Mouse (Mus musculus) limb, embryonic 13.5 days (tissue): ENCODE results near the gene Rab29. TPM values are rescaled to one million over a fixed set of nuclear protein-coding genes. Genes with fewer than 3 reads are reported as not detected.

Experiments
- ATAC-seq: fragments of 200-750 bp; cut with Nextera tagmentation; 2 replicates; pipeline ENCODE4 v1.8.0; 2017; ENCODE audit warnings: low read depth, moderate number of reproducible peaks, moderate TSS enrichment; ENCODE audit not compliant: low FRiP score
- H3K27ac ChIP-seq: fragments of 300-500 bp; sonication (generic); 2 replicates; pipeline ENCODE4 v1.5.1; 2015; ENCODE audit warnings: inconsistent platforms, mild to moderate bottlenecking, moderate library complexity
- H3K27me3 ChIP-seq: fragments of 300-500 bp; sonication (generic); 2 replicates; pipeline ENCODE4 v1.6.1; 2015; ENCODE audit warnings: mild to moderate bottlenecking, inconsistent platforms
- H3K36me3 ChIP-seq: fragments of 300-500 bp; sonication (generic); 2 replicates; pipeline ENCODE4 v1.6.1; 2015; ENCODE audit warnings: inconsistent platforms, mild to moderate bottlenecking, moderate library complexity
- H3K4me1 ChIP-seq: fragments of 300-500 bp; sonication (generic); 2 replicates; pipeline ENCODE4 v1.6.1; 2015; ENCODE audit warnings: inconsistent platforms
- H3K4me2 ChIP-seq: fragments of 300-500 bp; sonication (generic); replicated peaks from 2 replicates; pipeline ENCODE4 v1.6.1; 2015; ENCODE audit warnings: inconsistent platforms, mild to moderate bottlenecking, moderate library complexity
- H3K4me3 ChIP-seq: fragments of 300-500 bp; sonication (generic); 2 replicates; pipeline ENCODE4 v1.5.1; 2015; ENCODE audit warnings: moderate library complexity, mild to moderate bottlenecking, inconsistent platforms
- H3K9ac ChIP-seq: fragments of 300-500 bp; sonication (generic); 2 replicates; pipeline ENCODE4 v1.6.1; 2015; ENCODE audit warnings: mild to moderate bottlenecking, inconsistent platforms
- H3K9me3 ChIP-seq: fragments of 300-500 bp; sonication (generic); 2 replicates; pipeline ENCODE4 v1.6.1; 2016; ENCODE audit warnings: inconsistent platforms
- WGBS: fragments of 180-500 bp; shearing (Covaris S2); methylation state at CpG from one replicate; pipeline ENCODE4 v1.1.7; 2015; 5-methylcytosine and 5-hydroxymethylcytosine counted together
- polyA plus RNA-seq: library from polyadenylated mRNA; unstranded; fragments of >200 nt; fragmentation: Nextera tagmentation; extraction: Ambion mirVana; gene quantifications from 2 replicates; pipeline ENCODE4 v1.2.1, GENCODE M21; 2015

Gene Rab29
- polyA plus RNA-seq, 1 experiment from 2014 or later = 21.9 TPM

DNA sequence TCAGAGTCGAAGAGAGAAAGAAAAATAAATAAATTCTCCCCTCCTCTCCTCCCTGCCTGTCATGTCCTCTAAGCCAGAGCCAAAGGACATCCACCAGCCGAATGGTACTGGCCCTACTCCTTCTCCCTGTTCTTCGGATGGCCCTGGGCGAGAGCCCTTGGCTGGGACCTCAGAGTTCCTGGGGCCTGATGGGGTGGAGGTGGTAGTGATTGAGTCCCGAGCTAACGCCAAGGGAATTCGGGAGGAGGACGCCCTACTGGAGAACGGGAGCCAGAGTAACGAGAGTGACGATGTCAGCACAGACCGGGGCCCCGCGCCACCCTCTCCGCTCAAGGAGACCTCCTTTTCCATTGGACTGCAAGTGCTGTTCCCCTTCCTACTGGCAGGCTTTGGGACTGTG lies 36.5 kb upstream of the Rab29 start:
- no peak for ATAC-seq
- Histone ChIP-seq H3K27ac (no peak overlapping the region), H3K9ac (peak overlapping the region; percentile 51; the same call in 1 of the 2 replicates), H3K9me3 (no peaks in the 10 kb centered on the region), H3K4me3 (no peak overlapping the region), H3K36me3 (peaks cover 52% of the 10 kb centered on the region), H3K27me3 (no peaks in the 10 kb centered on the region), H3K4me1 (peaks cover 54% of the 10 kb centered on the region), H3K4me2 (0 out of 2 replicates have a peak overlapping the region, but pooled peaks have one; percentile 0)
- 87% methylated on average over 15 of the region's 15 CpGs for WGBS

GRCm38 (mm10) chr1:131830971-131831641 lies 35.9 kb upstream of the Rab29 start:
- Histone ChIP-seq H3K27ac (no peak overlapping the region), H3K9ac (peak overlapping the region; percentile 51), H3K36me3 (peaks cover 57% of the 10 kb centered on the region), H3K4me2 (0 out of 2 replicates have a peak overlapping the region, but pooled peaks have one; percentile 11), H3K27me3 (no peaks in the 10 kb centered on the region), H3K4me1 (peaks cover 54% of the 10 kb centered on the region), H3K9me3 (no peaks in the 10 kb centered on the region), H3K4me3 (no peak overlapping the region)
- ATAC-seq = no peak
- 80% methylated on average over 8 of the region's 8 CpGs for WGBS

- H3K4me2 ChIP-seq = no peak overlapping the region
- H3K9ac ChIP-seq = no peak overlapping the region
- H3K4me3 ChIP-seq = no peak overlapping the region
- H3K36me3 ChIP-seq = peaks cover 76% of the 10 kb centered on the region
- no peaks in the 10 kb centered on the region for H3K27me3 ChIP-seq
- peaks cover 16% of the 10 kb centered on the region for H3K4me1 ChIP-seq
- H3K27ac ChIP-seq = no peak overlapping the region
- ATAC-seq = no peak
- no peaks in the 10 kb centered on the region for H3K9me3 ChIP-seq
- 86% methylated on average over 3 of the region's 3 CpGs for WGBS
These were observed 30.0 kb upstream of the Rab29 start for GRCm38 (mm10) chr1:131837035-131837434.

DNA sequence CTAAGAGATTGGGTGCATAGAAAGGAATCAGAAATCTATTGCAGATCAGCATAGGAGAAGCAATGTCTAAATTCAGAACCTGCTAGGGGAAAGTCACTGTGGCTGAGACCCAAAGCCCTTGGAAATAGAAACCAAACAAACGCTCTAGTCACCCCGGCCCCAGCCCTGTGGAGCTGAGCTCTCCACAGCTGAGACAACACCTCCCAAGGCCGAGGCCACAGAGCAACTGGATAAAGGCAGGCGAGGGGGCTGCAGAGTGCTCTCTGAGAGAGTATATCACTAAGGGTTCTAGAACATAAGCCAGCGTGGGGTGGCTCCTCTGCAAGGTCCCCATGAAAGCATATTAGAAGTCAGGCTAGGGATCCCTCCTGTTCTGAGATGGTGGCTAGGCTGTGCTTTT lies 28.5 kb upstream of the Rab29 start:
- H3K27me3 ChIP-seq = no peaks in the 10 kb centered on the region
- H3K9ac ChIP-seq = no peak overlapping the region
- ATAC-seq = no peak
- H3K4me1 ChIP-seq = peaks cover 5% of the 10 kb centered on the region; the same call in 1 of the 2 replicates
- H3K27ac ChIP-seq = no peak overlapping the region
- H3K9me3 ChIP-seq = no peaks in the 10 kb centered on the region
- 80% methylated on average over 5 of the region's 5 CpGs for WGBS
- H3K4me2 ChIP-seq = no peak overlapping the region
- H3K4me3 ChIP-seq = no peak overlapping the region
- H3K36me3 ChIP-seq = peaks cover 76% of the 10 kb centered on the region

GRCm38 (mm10) chr1:131839279-131839678 lies 27.7 kb upstream of the Rab29 start:
- Histone ChIP-seq H3K9me3 (no peaks in the 10 kb centered on the region), H3K27ac (no peak overlapping the region), H3K4me3 (no peak overlapping the region), H3K4me2 (no peak overlapping the region), H3K27me3 (no peaks in the 10 kb centered on the region), H3K4me1 (no peaks in the 10 kb centered on the region), H3K9ac (no peak overlapping the region), H3K36me3 (peaks cover 76% of the 10 kb centered on the region)
- no peak for ATAC-seq
- WGBS = 61% methylated on average over 2 of the region's 2 CpGs

GRCm38 (mm10) chr1:131842221-131842620 lies 24.8 kb upstream of the Rab29 start:
- Histone ChIP-seq H3K9ac (no peak overlapping the region), H3K4me3 (no peak overlapping the region), H3K4me1 (no peaks in the 10 kb centered on the region), H3K4me2 (no peak overlapping the region), H3K27me3 (no peaks in the 10 kb centered on the region), H3K36me3 (peaks cover 88% of the 10 kb centered on the region), H3K9me3 (no peaks in the 10 kb centered on the region), H3K27ac (no peak overlapping the region)
- 92% methylated on average over 4 of the region's 4 CpGs for WGBS
- ATAC-seq = no peak

GRCm38 (mm10) chr1:131843758-131844157 lies 23.3 kb upstream of the Rab29 start:
- H3K9me3 ChIP-seq = no peaks in the 10 kb centered on the region
- H3K27ac ChIP-seq = no peak overlapping the region
- WGBS = 95% methylated on average over 10 of the region's 10 CpGs
- H3K4me2 ChIP-seq = no peak overlapping the region
- ATAC-seq = no peak
- H3K9ac ChIP-seq = no peak overlapping the region
- H3K36me3 ChIP-seq = peaks cover 97% of the 10 kb centered on the region
- H3K27me3 ChIP-seq = no peaks in the 10 kb centered on the region
- no peaks in the 10 kb centered on the region for H3K4me1 ChIP-seq
- no peak overlapping the region for H3K4me3 ChIP-seq

GRCm38 (mm10) chr1:131844883-131845282 lies 22.1 kb upstream of the Rab29 start:
- no peak overlapping the region for H3K9ac ChIP-seq
- no peaks in the 10 kb centered on the region for H3K27me3 ChIP-seq
- no peaks in the 10 kb centered on the region for H3K4me1 ChIP-seq
- no peak overlapping the region for H3K4me3 ChIP-seq
- 77% methylated on average over 8 of the region's 8 CpGs for WGBS
- H3K36me3 ChIP-seq = peaks cover 85% of the 10 kb centered on the region
- H3K4me2 ChIP-seq = no peak overlapping the region
- no peaks in the 10 kb centered on the region for H3K9me3 ChIP-seq
- ATAC-seq = no peak
- H3K27ac ChIP-seq = no peak overlapping the region

GRCm38 (mm10) chr1:131846255-131846654 lies 20.8 kb upstream of the Rab29 start:
- Histone ChIP-seq H3K36me3 (peaks cover 72% of the 10 kb centered on the region), H3K9ac (no peak overlapping the region), H3K27ac (no peak overlapping the region), H3K4me1 (no peaks in the 10 kb centered on the region), H3K9me3 (no peaks in the 10 kb centered on the region), H3K4me3 (no peak overlapping the region), H3K4me2 (no peak overlapping the region), H3K27me3 (no peaks in the 10 kb centered on the region)
- no peak for ATAC-seq
- WGBS = 67% methylated on average over 5 of the region's 5 CpGs

DNA sequence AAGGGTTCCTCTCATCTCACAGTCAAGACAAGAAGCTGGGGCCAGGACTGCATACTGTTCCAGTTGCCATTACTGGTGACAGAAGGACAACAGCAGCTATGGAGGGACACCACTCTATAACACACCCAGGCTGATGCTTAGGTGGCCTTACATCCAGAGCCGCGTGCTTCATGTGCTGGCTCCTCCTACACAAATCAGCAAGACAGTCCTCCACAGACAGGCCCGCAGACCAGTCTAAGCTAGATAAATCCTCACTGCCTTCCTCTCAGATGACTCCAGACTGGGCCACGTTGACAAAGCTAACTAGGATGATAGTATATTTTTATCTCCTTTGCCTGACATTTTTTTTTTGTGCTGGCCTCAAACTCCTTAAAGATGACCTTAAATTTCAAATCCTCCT lies 5.2 kb upstream of the Rab29 start:
- Histone ChIP-seq H3K9ac (no peak overlapping the region), H3K4me3 (no peak overlapping the region), H3K4me1 (no peaks in the 10 kb centered on the region), H3K27ac (no peak overlapping the region), H3K27me3 (no peaks in the 10 kb centered on the region), H3K9me3 (no peaks in the 10 kb centered on the region), H3K36me3 (no peaks in the 10 kb centered on the region), H3K4me2 (no peak overlapping the region)
- 79% methylated on average over 4 of the region's 4 CpGs for WGBS
- ATAC-seq = no peak

DNA sequence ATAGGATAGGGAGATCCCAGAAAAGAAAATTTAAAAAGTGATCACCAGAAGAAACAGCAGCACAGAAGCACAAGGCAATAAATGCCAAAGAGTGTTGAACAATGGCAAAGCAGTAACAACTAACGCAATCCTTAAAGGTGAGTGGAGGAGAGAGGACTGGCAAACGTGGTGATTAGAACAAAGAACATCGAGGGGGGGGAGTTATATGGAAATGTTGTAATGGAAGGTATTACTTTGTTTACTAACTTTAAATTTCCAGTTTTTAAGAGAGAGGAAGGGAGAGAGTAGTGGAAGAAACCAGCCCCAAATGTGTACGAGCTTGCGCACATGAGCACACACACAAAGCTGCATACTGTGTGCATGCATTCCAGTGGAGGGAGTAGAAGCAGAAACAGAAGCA lies 1.4 kb upstream of the Rab29 start:
- Histone ChIP-seq H3K27ac (no peak overlapping the region), H3K36me3 (no peaks in the 10 kb centered on the region), H3K9me3 (no peaks in the 10 kb centered on the region), H3K4me3 (no peak overlapping the region), H3K4me2 (no peak overlapping the region), H3K27me3 (no peaks in the 10 kb centered on the region), H3K9ac (no peak overlapping the region), H3K4me1 (peaks cover 7% of the 10 kb centered on the region; the same call in 1 of the 2 replicates)
- ATAC-seq = no peak
- 72% methylated on average over 5 of the region's 5 CpGs for WGBS

DNA sequence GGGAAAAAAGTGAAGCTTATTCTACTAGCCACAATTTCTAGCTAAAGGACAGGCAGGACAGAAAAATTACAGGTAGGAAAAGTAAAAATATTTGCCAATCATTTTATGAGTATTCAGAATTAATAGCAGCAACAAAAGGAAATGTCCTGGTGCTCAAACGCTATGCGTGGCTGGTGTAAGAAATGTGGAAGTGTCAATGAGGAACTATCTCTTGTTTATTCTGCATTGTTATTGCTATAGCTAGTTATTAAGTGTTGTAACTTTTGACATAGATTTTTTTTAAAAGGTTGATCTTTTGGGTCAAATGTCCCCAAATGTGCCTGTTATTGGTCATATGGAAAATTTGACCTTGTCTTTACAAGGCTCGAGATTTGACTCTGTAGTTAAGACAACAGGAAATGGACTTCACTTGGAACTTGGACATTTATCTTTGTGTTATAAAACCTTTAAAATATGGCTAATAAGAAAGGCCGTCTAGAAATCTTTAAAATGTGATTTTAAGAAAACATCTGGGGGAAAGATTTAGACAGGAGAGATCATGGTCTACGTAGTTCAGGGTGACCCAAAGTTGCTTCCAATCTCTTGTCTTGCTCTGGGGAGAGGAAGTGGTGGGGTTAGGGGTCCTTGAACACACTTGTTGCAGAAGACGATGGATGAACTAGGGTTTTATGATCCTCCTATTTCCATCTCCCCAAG lies 572 bp upstream of the Rab29 start:
- 80% methylated on average over 6 of the region's 6 CpGs for WGBS
- Histone ChIP-seq H3K4me1 (peaks cover 7% of the 10 kb centered on the region; the same call in 1 of the 2 replicates), H3K27me3 (no peaks in the 10 kb centered on the region), H3K27ac (no peak overlapping the region), H3K36me3 (no peaks in the 10 kb centered on the region), H3K4me3 (peak overlapping the region; percentile 61; the same call in 1 of the 2 replicates), H3K9me3 (no peaks in the 10 kb centered on the region), H3K4me2 (peak overlapping the region; percentile 84; the same call in 1 of the 2 replicates), H3K9ac (no peak overlapping the region)
- ATAC-seq = no peak
